Mouse (Mus musculus) forebrain, embryonic 16.5 days (tissue): ENCODE results near the gene 8030411F24Rik. TPM values are rescaled to one million over a fixed set of nuclear protein-coding genes. Genes with fewer than 3 reads are reported as not detected.
"Not testable (repeated sequence)": the region's sequence is repeated elsewhere in the genome, so short reads cannot be mapped to it uniquely, and the experiment has no call there.

Experiments
- ATAC-seq: fragments of 200-750 bp; cut with Nextera tagmentation; 2 replicates; pipeline ENCODE4 v1.8.0; 2017; ENCODE audit warnings: mild to moderate bottlenecking, moderate library complexity
- H3K27ac ChIP-seq: fragments of 300-500 bp; sonication (generic); 2 replicates; pipeline ENCODE4 v1.5.1; 2014; ENCODE audit warnings: low read length, control low read depth
- H3K27me3 ChIP-seq: fragments of 300-500 bp; sonication (generic); replicated peaks from 2 replicates; pipeline ENCODE4 v1.6.1; 2014; ENCODE audit warnings: low read length; ENCODE audit not compliant: control insufficient read depth, insufficient read depth
- H3K36me3 ChIP-seq: fragments of 300-500 bp; sonication (generic); 2 replicates; pipeline ENCODE4 v1.6.1; 2014; ENCODE audit not compliant: control insufficient read depth, insufficient read depth
- H3K4me1 ChIP-seq: fragments of 300-500 bp; sonication (generic); replicated peaks from 2 replicates; pipeline ENCODE4 v1.6.1; 2014; ENCODE audit warnings: low read length; ENCODE audit not compliant: control insufficient read depth, insufficient read depth
- H3K4me2 ChIP-seq: fragments of 300-500 bp; sonication (generic); 2 replicates; pipeline ENCODE4 v1.6.1; 2014; ENCODE audit warnings: mild to moderate bottlenecking, low read length, control low read depth
- H3K4me3 ChIP-seq: fragments of 300-500 bp; sonication (generic); replicated peaks from 2 replicates; pipeline ENCODE4 v1.5.1; 2014; ENCODE audit warnings: mild to moderate bottlenecking, low read length, control low read depth
- H3K9ac ChIP-seq: fragments of 300-500 bp; sonication (generic); replicated peaks from 2 replicates; pipeline ENCODE4 v1.6.1; 2014; ENCODE audit warnings: low read depth, low read length, control low read depth
- H3K9me3 ChIP-seq: fragments of 300-500 bp; sonication (generic); 2 replicates; pipeline ENCODE4 v1.6.1; 2016; ENCODE audit warnings: low read length; ENCODE audit not compliant: control insufficient read depth
- WGBS: fragments of 180-500 bp; shearing (Covaris S2); extraction: QIAGEN DNeasy Blood & Tissue Kit; methylation state at CpG from one replicate; pipeline ENCODE4 v1.1.7; 2014; 5-methylcytosine and 5-hydroxymethylcytosine counted together
- polyA plus RNA-seq: library from polyadenylated mRNA; unstranded; fragments of >200 nt; fragmentation: Nextera tagmentation; extraction: Ambion mirVana; gene quantifications from 2 replicates; pipeline ENCODE4 v1.2.1, GENCODE M21; 2015

8030411F24Rik gene
- polyA plus RNA-seq, 1 experiment from 2014 or later = not detected

- not testable (repeated sequence) for ATAC-seq, H3K4me2 ChIP-seq, H3K9me3 ChIP-seq, H3K4me3 ChIP-seq, H3K27me3 ChIP-seq, H3K4me1 ChIP-seq, H3K27ac ChIP-seq, H3K36me3 ChIP-seq, H3K9ac ChIP-seq
- WGBS = 85% methylated on average over 4 of the region's 4 CpGs
These were observed 10.4 kb upstream of the 8030411F24Rik start, which contains the start of gene Cst11 for GRCm38 (mm10) chr2:148771397-148771796. Gene Cst11 (minus strand): TSS chr2:148771497.

- no peaks in the 10 kb centered on the region for H3K36me3 ChIP-seq
- 97% methylated on average over 6 of the region's 6 CpGs for WGBS
- H3K27ac ChIP-seq = no peak within 1 kb of the TSS
- H3K27me3 ChIP-seq = no peaks in the 10 kb centered on the region
- no peaks in the 10 kb centered on the region for H3K9me3 ChIP-seq
- H3K4me3 ChIP-seq = no peak within 1 kb of the TSS
- H3K9ac ChIP-seq = no peak within 1 kb of the TSS
- H3K4me2 ChIP-seq = no peak within 1 kb of the TSS
- no peak for ATAC-seq
- H3K4me1 ChIP-seq = no peaks in the 10 kb centered on the region
These were observed 7.3 kb downstream of the 8030411F24Rik start, which contains the start of gene Cst12 for GRCm38 (mm10) chr2:148789142-148789541. Gene Cst12 (plus strand): TSS chr2:148789361.

- no peaks in the 10 kb centered on the region for H3K36me3 ChIP-seq
- ATAC-seq = no peak
- H3K9me3 ChIP-seq = no peaks in the 10 kb centered on the region
- H3K4me3 ChIP-seq = no peak within 1 kb of the TSS
- no peaks in the 10 kb centered on the region for H3K27me3 ChIP-seq
- 94% methylated on average over 1 of the region's 1 CpGs for WGBS
- H3K27ac ChIP-seq = no peak within 1 kb of the TSS
- H3K9ac ChIP-seq = no peak within 1 kb of the TSS
- H3K4me2 ChIP-seq = no peak within 1 kb of the TSS
- no peaks in the 10 kb centered on the region for H3K4me1 ChIP-seq
These were observed 16.7 kb downstream of the 8030411F24Rik start, which contains the start of gene Cst8 for GRCm38 (mm10) chr2:148798485-148798884. Gene Cst8 (plus strand): TSS chr2:148798785.

- H3K27ac ChIP-seq = no peak overlapping the region
- 65% methylated on average over 3 of the region's 3 CpGs for WGBS
- no peaks in the 10 kb centered on the region for H3K4me1 ChIP-seq
- no peak overlapping the region for H3K4me3 ChIP-seq
- no peak for ATAC-seq
- no peak overlapping the region for H3K9ac ChIP-seq
- H3K4me2 ChIP-seq = no peak overlapping the region
- no peaks in the 10 kb centered on the region for H3K27me3 ChIP-seq
- no peaks in the 10 kb centered on the region for H3K36me3 ChIP-seq
- H3K9me3 ChIP-seq = no peaks in the 10 kb centered on the region
These were observed 19.7 kb downstream of the 8030411F24Rik start for GRCm38 (mm10) chr2:148801491-148801921.

- Histone ChIP-seq H3K36me3 (no peaks in the 10 kb centered on the region), H3K4me1 (no peaks in the 10 kb centered on the region), H3K4me3 (no peak overlapping the region), H3K27ac (no peak overlapping the region), H3K9me3 (no peaks in the 10 kb centered on the region), H3K9ac (no peak overlapping the region), H3K4me2 (no peak overlapping the region), H3K27me3 (no peaks in the 10 kb centered on the region)
- 79% methylated on average over 6 of the region's 6 CpGs for WGBS
- ATAC-seq = no peak
These were observed 24.9 kb downstream of the 8030411F24Rik start for GRCm38 (mm10) chr2:148806696-148807095.

GRCm38 (mm10) chr2:148819909-148820308, 38.1 kb downstream of the 8030411F24Rik start, which contains the start of gene Cst13:
Gene Cst13 (plus strand): TSS chr2:148820081.
- no peaks in the 10 kb centered on the region for H3K9me3 ChIP-seq
- H3K36me3 ChIP-seq = no peaks in the 10 kb centered on the region
- H3K27me3 ChIP-seq = no peaks in the 10 kb centered on the region
- H3K4me1 ChIP-seq = no peaks in the 10 kb centered on the region
- ATAC-seq = no peak
- H3K4me3 ChIP-seq = no peak within 1 kb of the TSS
- H3K27ac ChIP-seq = no peak within 1 kb of the TSS
- H3K4me2 ChIP-seq = no peak within 1 kb of the TSS
- no peak within 1 kb of the TSS for H3K9ac ChIP-seq

GRCm38 (mm10) chr2:148825986-148826385, 44.2 kb downstream of the 8030411F24Rik start:
- no peak for ATAC-seq
- Histone ChIP-seq H3K4me2 (no peak overlapping the region), H3K4me3 (no peak overlapping the region), H3K27me3 (no peaks in the 10 kb centered on the region), H3K9me3 (no peaks in the 10 kb centered on the region), H3K4me1 (no peaks in the 10 kb centered on the region), H3K27ac (no peak overlapping the region), H3K36me3 (no peaks in the 10 kb centered on the region), H3K9ac (no peak overlapping the region)
- 85% methylated on average over 1 of the region's 1 CpGs for WGBS

- H3K4me2 ChIP-seq = no peak within 1 kb of the TSS
- no peak within 1 kb of the TSS for H3K27ac ChIP-seq
- no peaks in the 10 kb centered on the region for H3K9me3 ChIP-seq
- no peak within 1 kb of the TSS for H3K9ac ChIP-seq
- H3K36me3 ChIP-seq = no peaks in the 10 kb centered on the region
- no peaks in the 10 kb centered on the region for H3K27me3 ChIP-seq
- no peak within 1 kb of the TSS for H3K4me3 ChIP-seq
- 82% methylated on average over 4 of the region's 4 CpGs for WGBS
- no peaks in the 10 kb centered on the region for H3K4me1 ChIP-seq
- no peak for ATAC-seq
These were observed 53.1 kb downstream of the 8030411F24Rik start, which contains the start of gene Cst9 for GRCm38 (mm10) chr2:148834912-148835311. Gene Cst9 (plus strand): TSS chr2:148835147.
